Mouse (Mus musculus): ENCODE results near the gene Stap2.

The Stap2 gene

DNA sequence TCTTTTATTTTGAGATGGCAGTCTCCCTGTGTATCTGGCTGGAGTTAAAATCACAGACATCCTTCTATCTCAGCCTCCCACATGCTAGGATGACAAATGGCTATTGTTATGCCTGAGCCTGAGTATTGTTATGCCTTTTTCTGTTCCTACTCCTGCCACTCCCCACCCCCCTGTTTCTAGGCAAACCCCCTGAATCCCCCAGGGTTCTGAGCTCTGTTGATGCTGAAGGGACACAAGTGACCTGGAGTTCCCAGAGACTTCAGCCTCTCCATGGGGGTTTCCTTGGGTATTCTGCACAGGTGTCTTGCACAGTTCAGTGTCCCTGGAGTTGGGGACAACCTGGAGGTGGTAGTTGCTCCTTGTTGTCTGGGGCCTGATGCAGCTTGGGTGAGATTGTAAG lies 53.3 kb downstream of the Stap2 start:
- Histone ChIP-seq H3K36me3 (ENCODE audit: control insufficient read depth, insufficient read depth, low read length, poor library complexity, severe bottlenecking) (no peaks in the 10 kb centered on the region), H3K27me3 (ENCODE audit: control insufficient read depth, insufficient read depth, low read length, poor library complexity, severe bottlenecking) (no peaks in the 10 kb centered on the region)
- no peak for DNase-seq (ENCODE audit: low read depth, low spot score)

DNA sequence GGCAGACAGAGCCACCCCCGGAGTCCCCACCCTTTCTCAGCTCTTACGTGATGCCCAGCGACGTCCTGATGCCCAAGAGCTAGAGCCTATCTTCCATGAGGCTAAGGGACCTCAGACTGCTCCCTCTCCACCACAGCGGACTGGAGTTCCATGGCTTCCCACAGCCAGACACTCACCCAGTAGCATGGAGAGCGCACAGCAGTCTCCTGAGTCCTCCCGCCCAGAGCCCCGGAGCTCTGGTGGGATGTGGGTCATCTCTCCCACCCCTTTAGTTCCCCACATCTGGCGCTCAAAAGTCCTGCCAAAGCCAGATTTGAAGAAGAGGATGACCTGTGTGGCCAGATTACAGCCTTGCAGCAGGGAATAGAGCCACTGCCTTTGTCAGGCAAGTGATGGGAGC lies 54.8 kb downstream of the Stap2 start:
- H3K36me3 ChIP-seq (ENCODE audit: control insufficient read depth, insufficient read depth, low read length, poor library complexity, severe bottlenecking), result no peaks in the 10 kb centered on the region
- DNase-seq (ENCODE audit: low read depth, low spot score), result no peak

DNA sequence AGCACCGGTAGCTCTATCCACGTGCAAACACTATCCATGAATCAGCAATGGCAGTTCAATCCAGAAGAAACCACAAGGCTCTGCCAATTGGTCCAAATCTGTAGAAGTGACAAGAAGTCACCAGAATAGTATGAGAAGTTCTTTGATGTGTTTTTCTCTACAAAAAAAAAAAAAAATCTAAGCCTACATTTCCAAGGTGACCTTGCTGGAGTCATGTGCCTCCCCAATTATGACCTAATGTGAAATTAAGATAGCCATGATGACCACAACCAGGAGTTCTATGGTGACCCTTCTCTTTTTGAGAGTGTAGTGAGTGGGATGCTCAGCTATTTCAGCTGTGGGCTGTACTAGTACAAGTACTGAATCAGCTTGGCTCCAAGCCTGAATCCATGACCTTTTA lies 56.0 kb downstream of the Stap2 start, which contains the start of gene Zfp119b:
Gene Zfp119b, minus strand, starts transcription at position 101 of the 400 bp plus-strand sequence.
- H3K36me3 ChIP-seq (ENCODE audit: control insufficient read depth, insufficient read depth, low read length, poor library complexity, severe bottlenecking), result no peaks in the 10 kb centered on the region
- no peak for DNase-seq (ENCODE audit: low read depth, low spot score)
- no peaks in the 10 kb centered on the region for H3K27me3 ChIP-seq (ENCODE audit: control insufficient read depth, insufficient read depth, low read length, poor library complexity, severe bottlenecking)

More for the DNA sequence above, 54.8 kb downstream of the Stap2 start:
- H3K27me3 ChIP-seq (ENCODE audit: control insufficient read depth, insufficient read depth, low read length, poor library complexity, severe bottlenecking), result no peaks in the 10 kb centered on the region

DNA sequence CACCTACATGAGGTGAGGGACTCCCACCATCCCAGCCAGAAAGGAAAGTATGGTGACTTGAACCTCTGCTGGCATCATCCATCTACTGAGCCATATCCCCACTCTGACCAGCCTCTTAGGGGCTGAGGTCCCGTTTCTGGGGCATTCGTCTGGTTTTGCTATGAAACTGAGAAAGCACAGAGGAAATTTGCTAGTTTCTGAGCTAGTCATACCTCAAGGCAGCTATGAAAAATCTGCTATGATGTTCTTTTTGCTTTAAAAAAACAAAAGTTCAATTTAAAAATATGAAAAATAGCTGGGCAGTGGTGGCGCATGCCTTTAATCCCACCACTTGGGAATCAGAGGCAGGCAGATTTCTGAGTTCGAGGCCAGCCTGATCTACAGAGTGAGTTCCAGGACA lies 56.7 kb downstream of the Stap2 start:
- Histone ChIP-seq H3K27me3 (ENCODE audit: control insufficient read depth, insufficient read depth, low read length, poor library complexity, severe bottlenecking) (no peaks in the 10 kb centered on the region), H3K36me3 (ENCODE audit: control insufficient read depth, insufficient read depth, low read length, poor library complexity, severe bottlenecking) (no peaks in the 10 kb centered on the region)
- DNase-seq (ENCODE audit: low read depth, low spot score), result no peak

Data from splenic B cell, adult 2 months (primary cell).